Mouse (Mus musculus) forebrain, embryonic 10.5 days (tissue): ENCODE measurements around the gene Sos1. TPM values are rescaled to one million over a fixed set of nuclear protein-coding genes. Genes with fewer than 3 reads are reported as not detected.

ENCODE experiments used
- DNase-seq: peaks from one replicate; pipeline ENCODE4 v3.0.0-alpha.2; 2017; ENCODE audit warnings: low spot score; ENCODE audit errors: extremely low spot score
- H3K27ac ChIP-seq: fragments of 300-500 bp; sonication (generic); 2 replicates; pipeline ENCODE4 v1.5.1; 2016; ENCODE audit warnings: mild to moderate bottlenecking
- H3K27me3 ChIP-seq: fragments of 300-500 bp; sonication (generic); 2 replicates; pipeline ENCODE4 v1.6.1; 2016; ENCODE audit warnings: mild to moderate bottlenecking; ENCODE audit not compliant: poor library complexity, severe bottlenecking
- H3K36me3 ChIP-seq: fragments of 300-500 bp; sonication (generic); replicated peaks from 2 replicates; pipeline ENCODE4 v1.6.1; 2016; ENCODE audit warnings: mild to moderate bottlenecking, moderate library complexity
- H3K4me1 ChIP-seq: fragments of 300-500 bp; sonication (generic); 2 replicates; pipeline ENCODE4 v1.6.1; 2016
- H3K4me3 ChIP-seq: fragments of 300-500 bp; sonication (generic); 2 replicates; pipeline ENCODE4 v1.5.1; 2016; ENCODE audit warnings: mild to moderate bottlenecking, moderate library complexity
- H3K9me3 ChIP-seq: fragments of 300-500 bp; sonication (generic); 2 replicates; pipeline ENCODE4 v1.6.1; 2016; ENCODE audit warnings: mild to moderate bottlenecking, moderate library complexity
- WGBS: fragments of 180-500 bp; shearing (Covaris S2); methylation state at CpG from one replicate; pipeline ENCODE4 v1.1.7; 2016; 5-methylcytosine and 5-hydroxymethylcytosine counted together
- polyA plus RNA-seq: library from polyadenylated mRNA; unstranded; fragments of >200 nt; fragmentation: Nextera tagmentation; extraction: Ambion mirVana; gene quantifications from 2 replicates; pipeline ENCODE4 v1.2.1, GENCODE M21; 2016

Sos1 gene
- 4.3 and 4.8 TPM in 2 replicates for polyA plus RNA-seq

DNA sequence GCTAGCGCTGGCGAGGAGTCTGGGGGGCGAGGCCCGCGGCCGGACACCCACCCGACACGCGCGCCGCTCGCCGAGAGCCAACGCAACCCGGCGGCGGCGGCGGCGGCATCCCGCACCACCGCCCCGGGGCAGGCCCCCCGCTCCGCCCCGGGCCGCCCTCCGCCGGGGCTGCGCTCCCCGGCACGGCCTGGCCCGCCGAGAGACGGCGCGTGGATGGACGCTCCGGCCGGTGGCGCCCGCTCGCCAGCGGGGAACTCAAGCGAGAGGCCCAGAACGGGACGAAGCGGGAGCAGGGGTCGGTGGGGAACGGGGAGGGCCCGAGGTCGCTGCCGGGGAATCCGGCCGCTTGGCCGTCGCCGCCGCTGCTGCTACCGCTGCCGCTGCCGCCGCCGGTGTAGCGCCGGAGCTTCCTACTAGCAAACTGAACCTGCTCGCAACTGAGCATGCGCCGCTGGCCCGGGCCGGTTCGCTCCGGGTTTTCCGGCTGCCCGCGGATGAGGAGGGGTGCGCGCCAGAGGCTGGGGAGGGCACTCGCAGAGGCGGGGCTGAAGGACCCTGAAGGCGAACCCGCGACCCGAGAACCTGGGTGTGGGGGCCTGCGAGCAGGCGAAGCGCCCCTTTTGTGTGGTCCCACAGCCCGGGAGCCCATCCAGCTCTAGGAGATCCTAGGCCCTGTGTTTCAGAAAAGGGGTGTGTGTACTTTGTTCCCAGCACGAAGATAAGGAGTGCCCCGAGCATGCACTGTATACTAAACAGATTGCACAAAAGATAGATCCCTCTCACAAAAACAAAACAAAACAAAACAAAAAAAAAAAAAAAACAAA is at the start of gene Sos1:
Gene Sos1 (minus strand): TSS at position 423 of the 824 bp plus-strand sequence.
- WGBS = under 1% methylated on average over 82 of the region's 90 CpGs
- peaks cover 49% of the 10 kb centered on the region for H3K4me1 ChIP-seq
- no peaks in the 10 kb centered on the region for H3K9me3 ChIP-seq
- DNase-seq = peak; percentile 98
- H3K4me3 ChIP-seq = peak within 1 kb of the TSS; percentile 95
- H3K36me3 ChIP-seq = peaks cover 23% of the 10 kb centered on the region
- peak within 1 kb of the TSS; percentile 97 for H3K27ac ChIP-seq
- no peaks in the 10 kb centered on the region for H3K27me3 ChIP-seq

DNA sequence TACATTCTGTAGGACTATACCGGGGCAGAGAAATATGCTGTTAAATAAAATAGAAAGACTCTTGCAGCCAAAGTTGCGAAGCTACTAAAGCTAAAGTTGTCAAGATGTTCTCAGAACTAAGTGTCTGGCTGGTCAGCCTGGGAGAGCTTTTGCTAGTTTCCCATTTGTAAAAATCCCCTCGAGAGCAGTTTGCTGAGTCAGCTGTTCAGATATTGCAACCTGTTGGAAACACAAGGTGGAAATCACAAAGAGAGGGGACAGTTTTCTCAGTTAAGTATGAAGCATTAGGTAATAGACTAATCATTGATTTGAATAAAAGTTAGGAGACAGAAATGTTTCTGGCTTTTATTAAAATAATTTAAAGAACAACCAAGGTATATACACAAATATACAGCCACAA is 43.0 kb upstream of the Sos1 start:
- H3K27me3 ChIP-seq = no peaks in the 10 kb centered on the region
- 94% methylated on average over 3 of the region's 3 CpGs for WGBS
- DNase-seq = no peak
- peak overlapping the region; percentile 30; the same call in 1 of the 2 replicates for H3K27ac ChIP-seq
- H3K4me1 ChIP-seq = peaks cover 26% of the 10 kb centered on the region
- H3K4me3 ChIP-seq = no peak overlapping the region
- 0 out of 2 replicates have a peak, but pooled peaks cover 3% of the 10 kb centered on the region for H3K9me3 ChIP-seq
- peaks cover 2% of the 10 kb centered on the region; the same call in 1 of the 2 replicates for H3K36me3 ChIP-seq

DNA sequence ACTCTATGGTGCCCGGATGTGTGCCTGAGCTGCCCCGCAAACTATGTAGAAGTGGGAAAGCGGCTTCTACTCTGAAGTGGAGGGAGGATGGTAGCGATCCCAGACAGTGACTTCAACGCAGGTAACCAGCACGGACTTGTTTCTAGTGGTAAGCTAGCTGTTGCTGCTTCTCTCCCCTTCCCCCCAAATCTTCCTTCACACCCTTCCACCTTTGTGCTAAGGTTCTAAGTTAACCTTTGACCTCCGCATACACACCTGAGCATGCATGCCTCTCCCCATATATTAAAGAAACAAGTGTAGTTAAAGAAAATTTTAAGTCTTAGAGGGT is 41.9 kb upstream of the Sos1 start:
- H3K27ac ChIP-seq = peak overlapping the region; percentile 76
- 31% methylated on average over 7 of the region's 7 CpGs for WGBS
- no peak for DNase-seq
- H3K9me3 ChIP-seq = 0 out of 2 replicates have a peak, but pooled peaks cover 3% of the 10 kb centered on the region
- no peaks in the 10 kb centered on the region for H3K27me3 ChIP-seq
- peaks cover 2% of the 10 kb centered on the region; the same call in 1 of the 2 replicates for H3K36me3 ChIP-seq
- H3K4me1 ChIP-seq = peaks cover 26% of the 10 kb centered on the region
- no peak overlapping the region for H3K4me3 ChIP-seq

DNA sequence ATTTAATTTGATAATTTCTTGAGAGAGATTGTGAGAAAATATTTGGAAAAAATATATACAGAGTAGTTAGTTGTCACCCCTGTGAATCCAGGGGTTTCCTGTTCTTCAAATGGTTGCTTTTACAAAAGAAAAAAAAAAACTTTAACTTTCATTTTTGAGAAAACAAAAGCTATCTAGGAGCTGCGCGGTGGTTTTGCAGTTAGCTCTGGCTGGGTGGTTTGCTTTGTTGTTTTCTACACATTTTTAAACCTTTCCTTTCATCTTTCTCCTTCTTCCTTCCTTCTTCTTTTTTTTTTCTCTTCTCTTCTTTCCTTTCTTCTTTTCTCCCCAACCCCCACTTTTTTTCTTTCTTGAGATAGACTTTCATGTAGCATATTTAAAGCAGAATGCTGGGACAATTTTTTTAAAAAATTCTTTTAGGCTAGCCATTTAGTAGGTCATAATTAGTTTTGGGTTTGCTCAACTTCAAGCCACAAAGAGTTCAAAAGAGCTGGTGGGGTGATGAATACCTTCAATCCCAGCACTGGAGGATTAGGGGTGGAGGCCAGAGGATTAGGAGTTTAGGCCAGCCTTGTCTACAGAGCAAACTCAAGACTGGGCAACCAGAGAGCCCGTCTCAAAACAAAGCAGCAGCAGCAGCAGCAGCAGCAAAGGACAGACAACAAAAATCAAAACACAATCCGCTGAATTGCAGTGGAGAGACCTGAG is 41.4 kb upstream of the Sos1 start:
- H3K9me3 ChIP-seq = 0 out of 2 replicates have a peak, but pooled peaks cover 3% of the 10 kb centered on the region
- peaks cover 2% of the 10 kb centered on the region; the same call in 1 of the 2 replicates for H3K36me3 ChIP-seq
- WGBS = 23% methylated on average over 4 of the region's 4 CpGs
- peak; percentile 37 for DNase-seq
- no peaks in the 10 kb centered on the region for H3K27me3 ChIP-seq
- peak overlapping the region; percentile 76 for H3K27ac ChIP-seq
- peaks cover 26% of the 10 kb centered on the region for H3K4me1 ChIP-seq
- no peak overlapping the region for H3K4me3 ChIP-seq

DNA sequence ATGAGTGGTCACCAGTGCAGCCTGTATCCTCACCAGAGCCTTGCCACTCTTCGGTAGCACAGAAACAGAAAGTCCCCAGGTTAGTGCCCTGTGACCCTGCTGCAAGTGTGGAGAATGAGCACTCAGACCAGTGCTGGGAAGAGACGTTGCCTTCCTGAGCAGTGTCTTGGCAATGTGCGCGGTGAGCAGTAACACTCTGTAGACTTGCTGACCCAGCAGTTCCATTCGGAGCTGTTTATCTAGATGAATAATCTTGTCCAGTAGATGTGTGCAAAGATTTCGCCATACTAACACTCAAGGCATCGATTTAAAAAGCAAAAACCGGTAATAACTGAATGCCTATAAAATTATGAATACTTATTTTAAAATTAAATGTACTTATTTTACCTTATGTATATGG is 40.3 kb upstream of the Sos1 start:
- Histone ChIP-seq H3K4me1 (peaks cover 26% of the 10 kb centered on the region), H3K27me3 (no peaks in the 10 kb centered on the region), H3K4me3 (no peak overlapping the region), H3K36me3 (peaks cover under 1% of the 10 kb centered on the region; the same call in 1 of the 2 replicates), H3K9me3 (0 out of 2 replicates have a peak, but pooled peaks cover 1% of the 10 kb centered on the region), H3K27ac (no peak overlapping the region)
- 85% methylated on average over 8 of the region's 8 CpGs for WGBS
- DNase-seq = no peak

DNA sequence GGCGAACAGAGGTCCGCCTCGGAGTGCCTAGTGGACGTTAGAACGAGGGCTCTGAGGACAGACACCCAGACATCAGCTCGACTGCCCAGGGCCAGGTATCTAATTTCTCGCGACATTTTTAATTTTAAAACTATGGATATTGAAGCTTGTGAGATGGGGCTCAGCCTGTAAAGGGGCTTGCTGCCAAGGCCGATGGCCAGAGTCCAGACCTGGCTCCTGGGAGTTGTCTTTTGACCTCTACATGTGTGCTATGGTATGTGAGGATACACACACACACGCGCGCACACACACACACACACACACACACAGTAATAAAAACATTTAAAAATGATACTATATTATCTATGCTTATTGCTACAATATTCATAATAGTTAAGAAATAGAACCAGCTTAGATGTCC is 38.6 kb upstream of the Sos1 start:
- 94% methylated on average over 12 of the region's 12 CpGs for WGBS
- Histone ChIP-seq H3K27ac (no peak overlapping the region), H3K4me3 (no peak overlapping the region), H3K4me1 (peaks cover 26% of the 10 kb centered on the region), H3K27me3 (no peaks in the 10 kb centered on the region), H3K9me3 (no peaks in the 10 kb centered on the region), H3K36me3 (no peaks in the 10 kb centered on the region)
- no peak for DNase-seq

DNA sequence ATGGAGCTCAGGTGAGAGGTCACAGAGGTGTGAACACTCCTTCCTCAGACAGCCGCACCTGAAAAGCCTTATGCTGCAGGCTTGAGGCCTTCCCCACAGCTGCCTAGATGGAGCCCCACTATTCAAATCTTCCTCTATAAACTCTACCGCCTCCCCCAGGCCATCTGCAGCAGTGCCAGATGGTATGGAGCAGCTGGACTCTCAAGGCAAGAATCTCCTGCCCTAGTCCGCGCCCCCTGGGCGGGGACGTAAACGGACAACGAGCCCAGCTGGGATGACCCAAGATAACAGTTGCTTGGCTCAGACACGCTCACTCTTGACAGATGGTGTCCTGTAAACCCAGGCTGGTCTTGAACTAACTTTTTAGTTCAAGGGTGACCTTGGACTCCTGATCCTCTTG is 37.0 kb upstream of the Sos1 start:
- Histone ChIP-seq H3K27ac (no peak overlapping the region), H3K36me3 (no peaks in the 10 kb centered on the region), H3K4me3 (no peak overlapping the region), H3K4me1 (peaks cover 17% of the 10 kb centered on the region), H3K27me3 (no peaks in the 10 kb centered on the region), H3K9me3 (no peaks in the 10 kb centered on the region)
- 87% methylated on average over 9 of the region's 9 CpGs for WGBS
- no peak for DNase-seq

DNA sequence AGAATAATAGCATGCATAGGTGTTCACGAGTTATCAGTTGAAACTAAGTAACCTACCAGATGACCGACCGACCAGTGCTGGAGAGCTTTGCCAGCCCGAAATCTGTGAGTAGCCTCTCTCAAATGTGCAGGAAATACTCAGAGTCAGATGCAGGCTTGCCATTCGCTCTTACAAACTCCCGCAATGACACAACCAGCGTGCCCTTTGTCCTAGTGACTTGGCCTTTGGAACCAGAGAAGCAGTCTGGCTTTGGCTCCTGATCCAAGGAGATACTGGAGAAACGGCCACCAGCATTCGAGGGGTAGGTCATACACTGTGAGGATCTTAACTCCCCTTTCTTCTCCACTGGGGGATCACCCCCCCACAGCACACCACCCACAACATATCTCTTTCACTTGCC is 35.7 kb upstream of the Sos1 start:
- 93% methylated on average over 9 of the region's 9 CpGs for WGBS
- no peak for DNase-seq
- Histone ChIP-seq H3K4me1 (peaks cover 6% of the 10 kb centered on the region), H3K9me3 (no peaks in the 10 kb centered on the region), H3K36me3 (no peaks in the 10 kb centered on the region), H3K27ac (no peak overlapping the region), H3K27me3 (no peaks in the 10 kb centered on the region), H3K4me3 (no peak overlapping the region)

DNA sequence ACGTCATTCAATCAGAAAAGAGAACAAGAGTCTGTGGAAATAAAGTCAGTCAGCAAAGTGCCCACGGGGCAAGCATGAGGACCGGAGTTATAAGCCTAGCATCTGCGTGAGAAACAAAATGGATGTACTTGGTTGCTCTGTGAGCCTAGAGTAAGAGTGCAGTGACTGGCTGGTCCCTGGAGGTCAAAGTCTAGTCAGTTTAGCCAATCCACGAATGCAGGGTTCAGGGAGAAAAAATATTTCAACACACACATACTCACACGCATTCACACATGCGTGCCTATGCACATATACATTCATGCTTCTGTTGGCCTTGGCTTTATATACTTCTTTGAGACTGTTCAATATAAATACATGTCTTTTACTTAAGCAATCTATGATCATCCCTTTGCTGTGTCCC is 35.3 kb upstream of the Sos1 start:
- no peaks in the 10 kb centered on the region for H3K9me3 ChIP-seq
- no peaks in the 10 kb centered on the region for H3K27me3 ChIP-seq
- H3K4me3 ChIP-seq = no peak overlapping the region
- no peak for DNase-seq
- no peak overlapping the region for H3K27ac ChIP-seq
- WGBS = 96% methylated on average over 7 of the region's 7 CpGs
- H3K36me3 ChIP-seq = no peaks in the 10 kb centered on the region
- peaks cover 1% of the 10 kb centered on the region for H3K4me1 ChIP-seq

DNA sequence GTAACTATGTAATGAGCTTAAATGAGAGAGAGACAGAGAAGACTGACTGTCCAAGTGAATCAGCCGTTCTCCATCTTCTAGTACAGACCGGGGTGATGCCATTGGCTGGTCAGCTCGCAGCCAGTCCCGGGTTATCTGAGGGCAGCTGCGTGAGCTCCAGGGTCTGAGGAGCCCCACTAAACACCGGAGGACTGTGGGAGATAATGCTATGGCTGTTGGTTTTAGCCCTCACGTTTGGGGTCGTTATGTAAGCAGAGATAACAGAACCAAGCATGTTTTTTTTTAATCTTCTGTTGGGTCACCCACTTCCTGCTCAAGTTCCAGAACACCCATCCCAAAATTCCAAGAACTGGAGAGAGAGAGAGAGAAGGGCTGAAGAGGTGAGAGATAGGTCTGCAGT is 33.5 kb upstream of the Sos1 start:
- Histone ChIP-seq H3K27ac (no peak overlapping the region), H3K27me3 (no peaks in the 10 kb centered on the region), H3K36me3 (no peaks in the 10 kb centered on the region), H3K4me3 (no peak overlapping the region), H3K4me1 (no peaks in the 10 kb centered on the region), H3K9me3 (no peaks in the 10 kb centered on the region)
- 88% methylated on average over 8 of the region's 8 CpGs for WGBS
- DNase-seq = no peak

DNA sequence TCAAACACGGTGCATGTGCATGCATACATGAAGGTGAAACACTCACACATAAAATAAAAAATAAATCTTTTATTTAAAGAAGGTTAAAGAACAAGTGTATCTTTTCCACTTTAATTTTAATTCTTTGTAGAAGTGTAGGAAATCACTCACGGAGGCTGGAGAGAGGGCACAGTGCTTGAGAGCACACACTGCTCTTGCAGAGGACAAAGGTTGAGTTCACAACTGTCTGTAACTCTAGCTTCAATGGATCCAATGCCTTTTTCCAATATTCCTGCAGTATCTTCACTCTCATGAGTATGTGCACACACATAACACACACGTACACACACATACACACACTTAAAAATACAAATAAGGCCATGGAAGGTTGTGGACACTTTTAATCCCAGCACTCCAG is 30.2 kb upstream of the Sos1 start:
- no peaks in the 10 kb centered on the region for H3K27me3 ChIP-seq
- no peak overlapping the region for H3K4me3 ChIP-seq
- no peak overlapping the region for H3K27ac ChIP-seq
- no peaks in the 10 kb centered on the region for H3K4me1 ChIP-seq
- no peaks in the 10 kb centered on the region for H3K9me3 ChIP-seq
- DNase-seq = no peak
- no peaks in the 10 kb centered on the region for H3K36me3 ChIP-seq
- 87% methylated on average over 3 of the region's 3 CpGs for WGBS

DNA sequence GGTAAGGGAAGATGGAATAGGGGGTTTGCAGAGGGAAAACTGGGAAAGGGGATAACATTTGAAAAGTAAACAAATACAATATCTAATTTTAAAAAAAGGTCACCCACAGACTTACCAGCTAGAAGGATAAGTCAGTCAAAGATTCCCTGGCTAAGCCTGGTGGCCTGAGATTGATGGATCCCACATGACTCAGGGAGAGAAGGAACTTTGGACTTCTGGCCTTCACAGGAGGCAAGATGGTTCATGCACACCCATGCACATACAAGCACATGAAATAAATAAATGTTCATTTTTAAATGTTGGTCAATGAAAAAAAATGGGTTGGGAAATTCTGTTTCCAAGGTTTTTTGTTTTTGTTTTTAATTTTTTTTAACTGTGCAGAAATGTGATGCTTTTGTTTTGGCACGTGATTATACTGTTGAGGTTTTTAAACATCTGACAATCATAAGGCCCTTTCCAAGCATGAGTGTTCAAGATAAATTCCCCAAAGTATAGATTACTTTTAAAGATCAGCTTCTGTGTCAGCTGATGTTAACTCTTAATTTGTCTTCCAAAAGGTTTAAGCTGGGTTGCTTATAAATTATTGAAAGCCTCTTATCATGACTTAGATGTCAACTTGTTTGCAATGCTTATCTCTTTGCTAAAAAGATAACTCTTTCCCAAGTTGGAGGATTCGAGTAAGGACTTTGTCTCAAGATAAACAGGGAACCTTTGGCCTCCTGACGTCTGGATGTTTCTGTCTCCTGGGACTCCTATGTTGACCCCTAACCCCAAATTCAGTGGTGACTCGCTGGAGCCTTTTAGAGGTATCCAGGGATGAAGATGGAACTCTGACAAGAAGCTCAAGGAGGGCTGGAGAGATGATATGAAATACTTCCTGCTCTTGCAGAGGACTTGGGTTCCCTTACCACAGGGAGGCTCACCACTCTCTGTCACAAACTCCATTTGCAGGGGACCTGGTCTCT is 29.5 kb upstream of the Sos1 start:
- Histone ChIP-seq H3K4me1 (no peaks in the 10 kb centered on the region), H3K27ac (no peak overlapping the region), H3K27me3 (no peaks in the 10 kb centered on the region), H3K36me3 (no peaks in the 10 kb centered on the region), H3K9me3 (no peaks in the 10 kb centered on the region), H3K4me3 (no peak overlapping the region)
- WGBS = 70% methylated on average over 4 of the region's 4 CpGs
- DNase-seq = no peak
